Mouse (Mus musculus): ENCODE results near the gene Nln.

Nln gene

GRCm38 (mm10) chr13:104041481-104041880 lies 67.9 kb downstream of the Nln start:
- DNase-seq (ENCODE audit: low spot score): no peak

GRCm38 (mm10) chr13:104040950-104041349 lies 68.5 kb downstream of the Nln start:
- no peak for DNase-seq (ENCODE audit: low spot score)

- no peak for DNase-seq (ENCODE audit: low spot score)
Measured at GRCm38 (mm10) chr13:104039861-104040260, 69.6 kb downstream of the Nln start.

GRCm38 (mm10) chr13:104038891-104039290 lies 70.5 kb downstream of the Nln start:
- no peak for DNase-seq (ENCODE audit: low spot score)

- DNase-seq (ENCODE audit: low spot score): no peak
Measured at GRCm38 (mm10) chr13:104038358-104038757, 71.1 kb downstream of the Nln start.

GRCm38 (mm10) chr13:104037531-104038290 lies 71.7 kb downstream of the Nln start:
- DNase-seq (ENCODE audit: low spot score): no peak

GRCm38 (mm10) chr13:104036494-104037290 lies 72.7 kb downstream of the Nln start:
- no peak for DNase-seq (ENCODE audit: low spot score)

GRCm38 (mm10) chr13:104035651-104036050 lies 73.8 kb downstream of the Nln start:
- no peak for DNase-seq (ENCODE audit: low spot score)

- DNase-seq (ENCODE audit: low spot score): no peak
Measured at GRCm38 (mm10) chr13:104034854-104035253, 74.6 kb downstream of the Nln start.

- no peak for DNase-seq (ENCODE audit: low spot score)
Measured at GRCm38 (mm10) chr13:104032620-104033133, 76.7 kb downstream of the Nln start.

GRCm38 (mm10) chr13:104031821-104032331 lies 77.5 kb downstream of the Nln start:
- peak; percentile 72 for DNase-seq (ENCODE audit: low spot score)

GRCm38 (mm10) chr13:104030956-104031355 lies 78.5 kb downstream of the Nln start:
- DNase-seq (ENCODE audit: low spot score): no peak

GRCm38 (mm10) chr13:104029511-104029910 lies 79.9 kb downstream of the Nln start:
- no peak for DNase-seq (ENCODE audit: low spot score)

- DNase-seq (ENCODE audit: low spot score): no peak
Measured at GRCm38 (mm10) chr13:104029089-104029488, 80.3 kb downstream of the Nln start.

- no peak for DNase-seq (ENCODE audit: low spot score)
Measured at GRCm38 (mm10) chr13:104026525-104026924, 82.9 kb downstream of the Nln start.

- DNase-seq (ENCODE audit: low spot score): no peak
Measured at GRCm38 (mm10) chr13:104025710-104025995, 83.8 kb downstream of the Nln start.

GRCm38 (mm10) chr13:104024856-104025709 lies 84.3 kb downstream of the Nln start:
- no peak for DNase-seq (ENCODE audit: low spot score)

GRCm38 (mm10) chr13:104024275-104024674 lies 85.1 kb downstream of the Nln start:
- no peak for DNase-seq (ENCODE audit: low spot score)

- DNase-seq (ENCODE audit: low spot score): peak; percentile 48
Measured at GRCm38 (mm10) chr13:104023356-104023911, 86.0 kb downstream of the Nln start.

GRCm38 (mm10) chr13:104018466-104019076 lies 90.8 kb downstream of the Nln start:
- no peak for DNase-seq (ENCODE audit: low spot score)

Data from layer of hippocampus, adult 11-12 months (tissue).